Mouse (Mus musculus) right cerebral cortex, postnatal 14 days (tissue): ENCODE results near the gene Git2.

Experiments used
- DNase-seq: peaks from one replicate; pipeline ENCODE4 v3.0.0; 2022

Gene Git2

DNA sequence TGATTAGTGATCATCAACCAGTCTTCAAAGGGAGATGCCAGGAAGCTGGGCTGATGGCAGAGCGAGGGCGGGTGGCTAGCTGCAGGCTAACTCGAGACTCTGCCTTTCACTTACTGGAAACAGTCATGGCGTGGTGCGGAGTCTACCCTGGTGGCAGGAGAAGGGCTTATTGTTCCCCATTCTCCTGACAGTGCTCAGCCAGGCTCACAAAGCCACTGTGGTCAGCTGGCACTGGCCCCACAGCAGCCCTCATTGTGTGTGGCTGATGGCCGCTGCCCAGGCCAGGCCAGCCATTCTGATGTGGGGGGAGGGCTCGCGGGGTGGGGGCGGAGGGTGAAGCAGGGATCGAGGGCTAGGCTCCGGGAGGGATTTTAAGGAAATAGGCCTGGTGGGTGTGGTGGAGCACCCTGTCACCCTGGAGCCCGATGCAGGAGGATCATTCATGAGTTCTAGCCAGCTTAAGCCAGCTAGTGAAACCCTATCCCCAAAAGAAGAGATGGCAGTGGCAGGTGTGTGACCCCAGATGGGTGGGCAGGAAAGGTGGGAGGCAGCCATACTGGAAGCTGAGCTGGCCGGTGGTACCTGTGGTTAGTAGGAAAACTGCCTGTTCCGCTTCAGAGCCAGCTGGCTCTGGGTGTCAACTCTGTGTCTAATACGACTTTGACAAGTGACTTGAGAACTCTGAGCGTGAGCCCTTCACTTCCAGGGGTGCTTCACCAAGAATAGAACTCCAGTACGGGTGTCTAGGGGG is 95.3 kb downstream of the Git2 start:
- no peak for DNase-seq
